Mouse (Mus musculus) myocyte (in vitro differentiated cells): ENCODE measurements around the gene Btla. TPM values are rescaled to one million over a fixed set of nuclear protein-coding genes. Genes with fewer than 3 reads are reported as not detected.

Experiments used
- H3K27me3 ChIP-seq: one replicate; pipeline ENCODE4 v1.6.1; 2011; ENCODE audit not compliant: control insufficient read depth, insufficient read depth, insufficient read length
- H3K36me3 ChIP-seq: one replicate; pipeline ENCODE4 v1.6.1; 2011; ENCODE audit not compliant: control insufficient read depth, insufficient read depth
- H3K4me2 ChIP-seq: one replicate; pipeline ENCODE4 v1.6.1; 2011; ENCODE audit warnings: low read depth, control low read depth
- H3K4me3 ChIP-seq: one replicate; pipeline ENCODE4 v1.5.1; 2011; ENCODE audit warnings: mild to moderate bottlenecking, control low read depth, moderate library complexity
- H3K79me2 ChIP-seq: one replicate; pipeline ENCODE4 v1.6.1; 2011; ENCODE audit not compliant: control insufficient read depth, insufficient read depth
- H3ac ChIP-seq: one replicate; pipeline ENCODE4 v1.6.1; 2011; ENCODE audit not compliant: control insufficient read depth, insufficient read length
- CEBPB ChIP-seq: IDR thresholded peaks from 2 replicates; pipeline ENCODE4 v1.6.1; 2011; ENCODE audit warnings: mild to moderate bottlenecking, moderate library complexity; ENCODE audit not compliant: poor library complexity, insufficient read depth, severe bottlenecking
- E2F4 ChIP-seq: IDR thresholded peaks from one replicate; pipeline ENCODE4 v1.6.1; 2011; ENCODE audit warnings: mild to moderate bottlenecking, control low read depth, moderate library complexity; ENCODE audit not compliant: insufficient read depth
- MAX ChIP-seq: IDR thresholded peaks from one replicate; pipeline ENCODE4 v1.6.1; 2011; ENCODE audit warnings: low read depth, mild to moderate bottlenecking, control low read depth
- MYOD1 ChIP-seq, 3 experiments: IDR thresholded peaks; one replicate each; pipeline ENCODE4 v1.6.1; 2011; ENCODE audit warnings: control low read depth in 2 of 3, low read depth in 2 of 3, mild to moderate bottlenecking in 2 of 3, moderate library complexity in 1 of 3; ENCODE audit not compliant: insufficient read length in 2 of 3, control insufficient read depth in 1 of 3
- MYOG ChIP-seq, 3 experiments: IDR thresholded peaks; one replicate each; pipeline ENCODE4 v1.6.1; 2011; ENCODE audit warnings: control low read depth in 2 of 3, low read depth in 2 of 3, mild to moderate bottlenecking in 2 of 3; ENCODE audit not compliant: insufficient read length in 2 of 3, control insufficient read depth in 1 of 3, insufficient read depth in 1 of 3
- POLR2A ChIP-seq: IDR thresholded peaks from one replicate; pipeline ENCODE4 v1.6.1; 2011; ENCODE audit warnings: low read depth, mild to moderate bottlenecking, control low read depth, moderate library complexity; ENCODE audit not compliant: insufficient read length
- POLR2AphosphoS2 ChIP-seq: IDR thresholded peaks from one replicate; pipeline ENCODE4 v1.6.1; 2011; ENCODE audit warnings: low read depth, control low read depth; ENCODE audit not compliant: insufficient read length
- REST ChIP-seq: IDR thresholded peaks from one replicate; pipeline ENCODE4 v1.6.1; 2011; ENCODE audit warnings: mild to moderate bottlenecking, control low read depth, moderate library complexity; ENCODE audit not compliant: insufficient read depth, insufficient read length
- SRF ChIP-seq: IDR thresholded peaks from one replicate; pipeline ENCODE4 v1.6.1; 2011; ENCODE audit warnings: low read depth; ENCODE audit not compliant: control insufficient read depth, insufficient read length
- TCF12 ChIP-seq: IDR thresholded peaks from one replicate; pipeline ENCODE4 v1.6.1; 2011; ENCODE audit warnings: mild to moderate bottlenecking, control low read depth; ENCODE audit not compliant: poor library complexity, insufficient read depth, severe bottlenecking
- TCF3 ChIP-seq: IDR thresholded peaks from one replicate; pipeline ENCODE4 v1.6.1; 2011; ENCODE audit warnings: low read depth, control low read depth; ENCODE audit not compliant: insufficient read length
- USF1 ChIP-seq: IDR thresholded peaks from one replicate; pipeline ENCODE4 v1.6.1; 2011; ENCODE audit warnings: low read depth, mild to moderate bottlenecking, control low read depth, moderate library complexity
- polyA plus RNA-seq: library from polyadenylated mRNA; unstranded; fragments of >200 nt; fragmentation: generic; extraction: Trizol; gene quantifications from one replicate; pipeline ENCODE4 v1.2.1, GENCODE M21; 2012; ENCODE audit warnings: missing spikeins

Btla gene
- polyA plus RNA-seq, 1 experiment: 0.02 TPM

DNA sequence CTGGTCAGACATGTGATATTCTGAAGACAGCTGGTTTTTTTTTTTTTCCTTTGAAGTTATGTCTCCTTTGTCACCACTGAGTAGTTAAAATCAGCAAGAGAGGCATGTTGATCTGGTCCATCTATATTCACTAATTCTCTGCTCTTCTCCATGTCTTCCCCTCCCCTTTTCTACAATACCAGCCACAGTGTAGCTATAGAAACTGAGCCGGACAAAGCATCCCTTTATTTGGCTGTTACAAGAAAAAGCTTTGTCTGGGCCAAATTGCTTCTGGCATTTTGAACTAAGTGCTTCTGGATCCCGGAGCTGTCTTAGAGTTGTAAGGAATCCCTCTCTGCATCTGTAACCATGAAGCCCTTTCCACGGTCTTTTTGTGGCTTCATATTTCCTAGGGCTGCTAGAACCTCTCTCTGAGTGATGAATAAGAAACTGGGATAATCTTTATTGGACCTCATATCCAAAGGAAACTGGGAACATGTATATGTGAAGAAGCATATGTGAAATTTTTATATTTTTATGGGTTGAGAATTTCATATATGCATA lies 20.9 kb downstream of the Btla start:
- Histone ChIP-seq H3K4me2 (no peak overlapping the region), H3K79me2 (no peaks in the 10 kb centered on the region), H3K4me3 (no peak overlapping the region), H3ac (no peak overlapping the region), H3K36me3 (no peaks in the 10 kb centered on the region), H3K27me3 (no peaks in the 10 kb centered on the region)
- TF ChIP-seq E2F4: no peak

DNA sequence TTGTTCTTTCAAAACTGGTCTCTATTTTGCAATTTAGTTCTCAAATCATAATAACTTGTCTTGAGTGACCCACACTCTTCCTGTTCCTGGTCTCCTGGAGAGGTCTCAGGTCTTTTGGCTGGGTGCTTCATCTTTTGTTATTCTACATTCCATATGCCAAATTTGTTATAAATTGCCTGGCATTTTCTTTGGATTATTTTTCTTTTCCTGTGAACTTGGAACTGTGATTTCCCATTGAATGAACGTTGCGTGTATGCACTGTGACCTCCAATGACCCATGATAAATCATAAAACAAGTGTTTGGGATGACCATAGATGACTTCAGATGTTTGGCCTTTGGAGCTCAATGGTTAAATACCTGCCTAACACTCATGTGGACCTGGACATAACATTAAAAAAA lies 25.6 kb downstream of the Btla start:
- H3K36me3 ChIP-seq: no peaks in the 10 kb centered on the region
- no peak overlapping the region for H3K4me3 ChIP-seq
- H3K4me2 ChIP-seq: no peak overlapping the region
- no peaks in the 10 kb centered on the region for H3K27me3 ChIP-seq
- no peaks in the 10 kb centered on the region for H3K79me2 ChIP-seq
- TF ChIP-seq USF1 (no peak), MYOG (IDR thresholded peaks at IDR 0.05; ENCODE audit: control insufficient read depth in 1 of 3, insufficient read depth in 1 of 3, insufficient read length in 2 of 3, low read depth in 2 of 3) (no peak), SRF (no peak), MAX (no peak), MYOD1 (IDR thresholded peaks at IDR 0.05; ENCODE audit: control insufficient read depth in 1 of 3, insufficient read length in 2 of 3, low read depth in 2 of 3) (no peak), TCF3 (no peak), TCF12 (no peak), POLR2AphosphoS2 (no peak), E2F4 (no peak)
- H3ac ChIP-seq: no peak overlapping the region

DNA sequence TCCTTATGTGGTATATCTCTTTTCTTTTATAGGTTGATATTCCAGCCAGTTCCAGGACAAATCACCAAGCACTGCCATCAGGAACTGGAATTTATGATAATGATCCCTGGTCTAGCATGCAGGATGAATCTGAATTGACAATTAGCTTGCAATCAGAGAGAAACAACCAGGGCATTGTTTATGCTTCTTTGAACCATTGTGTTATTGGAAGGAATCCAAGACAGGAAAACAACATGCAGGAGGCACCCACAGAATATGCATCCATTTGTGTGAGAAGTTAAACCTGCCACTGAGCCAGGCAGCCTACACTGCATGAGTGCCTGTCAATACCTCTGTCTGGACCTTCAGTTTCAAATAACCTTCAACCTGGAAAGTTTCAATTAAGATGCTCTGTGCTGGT lies 26.2 kb downstream of the Btla start:
- Histone ChIP-seq H3K4me2 (no peak overlapping the region), H3K36me3 (no peaks in the 10 kb centered on the region), H3K4me3 (no peak overlapping the region), H3ac (no peak overlapping the region), H3K27me3 (no peaks in the 10 kb centered on the region), H3K79me2 (no peaks in the 10 kb centered on the region)
- no peak for TF ChIP-seq CEBPB
- TF ChIP-seq TCF12: no peak
- TF ChIP-seq REST: no peak
- TF ChIP-seq USF1: no peak
- TF ChIP-seq POLR2A: no peak
- TF ChIP-seq MAX: no peak
- TF ChIP-seq E2F4: no peak
- no peak for TF ChIP-seq MYOD1 (IDR thresholded peaks at IDR 0.05; ENCODE audit: control insufficient read depth in 1 of 3, insufficient read length in 2 of 3, low read depth in 2 of 3)
- no peak for TF ChIP-seq POLR2AphosphoS2
- TF ChIP-seq MYOG (IDR thresholded peaks at IDR 0.05; ENCODE audit: control insufficient read depth in 1 of 3, insufficient read depth in 1 of 3, insufficient read length in 2 of 3, low read depth in 2 of 3): no peak
- TF ChIP-seq TCF3: no peak
- TF ChIP-seq SRF: no peak

DNA sequence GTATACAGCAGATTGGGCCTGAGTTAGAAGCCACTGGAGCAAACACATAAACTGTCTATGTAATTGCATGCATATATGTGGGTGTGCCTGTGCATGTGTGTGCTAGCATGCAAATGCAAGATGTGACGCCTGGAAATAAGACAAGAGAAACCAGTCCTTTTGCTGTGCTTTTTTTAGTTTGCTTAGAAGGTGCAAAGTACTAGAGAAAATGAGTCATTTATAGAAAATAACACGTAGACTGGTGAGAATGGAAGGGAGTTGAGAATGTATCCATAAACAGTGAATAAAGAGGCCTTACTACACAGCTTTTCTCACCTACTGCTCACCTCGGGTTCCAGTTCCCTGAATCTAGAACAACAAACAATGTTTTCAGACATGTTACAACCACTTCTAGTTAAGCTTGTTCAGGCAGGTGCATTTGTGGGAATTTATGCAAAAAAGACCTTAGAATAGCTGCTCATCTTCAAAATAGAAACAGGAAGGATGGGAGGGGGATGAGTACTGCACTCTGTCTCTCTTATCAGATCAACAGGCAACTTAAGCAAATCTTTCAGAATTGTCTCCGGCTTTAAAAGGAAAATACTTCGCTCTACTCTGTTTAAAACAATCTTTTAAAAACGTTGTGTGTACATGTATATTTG lies 27.8 kb downstream of the Btla start:
- no peak for TF ChIP-seq SRF
- H3K4me2 ChIP-seq: no peak overlapping the region

DNA sequence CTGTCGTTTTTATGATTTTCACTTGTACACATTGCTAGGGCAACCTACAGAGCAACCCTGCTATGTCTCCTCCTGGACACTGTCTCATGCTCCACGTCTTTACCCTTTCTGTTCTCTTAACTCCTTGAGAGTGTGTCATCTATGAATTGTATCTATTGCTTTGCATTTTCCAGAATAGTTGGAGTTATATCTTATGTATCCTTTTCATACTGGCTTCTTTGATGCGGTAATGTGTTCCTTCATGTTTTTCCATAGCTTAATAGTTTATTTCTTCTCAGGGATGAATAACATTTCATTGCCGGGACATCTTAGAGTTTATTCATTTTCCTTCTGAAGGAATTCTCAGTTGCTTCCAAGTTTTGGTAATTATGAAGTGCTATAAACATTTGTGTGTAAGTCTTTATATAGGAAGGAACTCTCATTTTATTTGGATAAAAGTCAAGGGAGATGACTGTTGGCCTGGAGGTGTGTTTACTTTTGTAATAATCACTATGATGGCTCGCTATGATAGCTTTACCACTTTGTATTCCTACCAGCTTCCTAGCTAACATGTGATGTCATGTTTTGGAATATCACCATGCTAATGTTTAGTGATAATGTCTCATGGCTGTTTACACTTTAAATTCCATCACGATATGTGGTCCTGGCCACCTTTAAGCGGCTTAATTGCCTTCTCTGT lies 31.2 kb downstream of the Btla start:
- no peaks in the 10 kb centered on the region for H3K27me3 ChIP-seq
- H3ac ChIP-seq: no peak overlapping the region
- no peaks in the 10 kb centered on the region for H3K79me2 ChIP-seq
- H3K4me2 ChIP-seq: no peak overlapping the region
- TF ChIP-seq USF1: no peak
- no peak for TF ChIP-seq SRF
- no peak for TF ChIP-seq MYOG (IDR thresholded peaks at IDR 0.05; ENCODE audit: control insufficient read depth in 1 of 3, insufficient read depth in 1 of 3, insufficient read length in 2 of 3, low read depth in 2 of 3)
- TF ChIP-seq POLR2AphosphoS2: no peak
- TF ChIP-seq REST: no peak
- no peak for TF ChIP-seq TCF3
- no peak for TF ChIP-seq MYOD1 (IDR thresholded peaks at IDR 0.05; ENCODE audit: control insufficient read depth in 1 of 3, insufficient read length in 2 of 3, low read depth in 2 of 3)
- no peak for TF ChIP-seq CEBPB
- TF ChIP-seq TCF12: no peak
- TF ChIP-seq POLR2A: no peak
- no peak for TF ChIP-seq E2F4
- TF ChIP-seq MAX: no peak
- no peak overlapping the region for H3K4me3 ChIP-seq
- H3K36me3 ChIP-seq: no peaks in the 10 kb centered on the region

More for the DNA sequence above, 27.8 kb downstream of the Btla start:
- H3ac ChIP-seq: no peak overlapping the region
- H3K4me3 ChIP-seq: no peak overlapping the region
- no peaks in the 10 kb centered on the region for H3K36me3 ChIP-seq
- H3K27me3 ChIP-seq: no peaks in the 10 kb centered on the region
- H3K79me2 ChIP-seq: no peaks in the 10 kb centered on the region
